Mouse (Mus musculus): ENCODE measurements at regions not wholly inside any gene's neighbourhood (a gene's known extent, or its start where the extent isn't known, plus 50 kb on each side); places are given as distances from the start of the nearest gene placed in this dataset.

GRCm38 (mm10) chr1:41411641-41412040 lies 606.2 kb downstream of the Tmem182 start:
- no peak for TF ChIP-seq EP300 (IDR thresholded peaks at IDR 0.05; ENCODE audit: insufficient read depth, low read depth, low read length)
- TF ChIP-seq CTCF (IDR thresholded peaks at IDR 0.05; ENCODE audit: low read depth, low read length): no peak
- no peak for TF ChIP-seq POLR2A (IDR thresholded peaks at IDR 0.05; ENCODE audit: insufficient read depth, low read length)
